ENCODE assay signal across 31 mouse cellular contexts in the genomic region with DNA sequence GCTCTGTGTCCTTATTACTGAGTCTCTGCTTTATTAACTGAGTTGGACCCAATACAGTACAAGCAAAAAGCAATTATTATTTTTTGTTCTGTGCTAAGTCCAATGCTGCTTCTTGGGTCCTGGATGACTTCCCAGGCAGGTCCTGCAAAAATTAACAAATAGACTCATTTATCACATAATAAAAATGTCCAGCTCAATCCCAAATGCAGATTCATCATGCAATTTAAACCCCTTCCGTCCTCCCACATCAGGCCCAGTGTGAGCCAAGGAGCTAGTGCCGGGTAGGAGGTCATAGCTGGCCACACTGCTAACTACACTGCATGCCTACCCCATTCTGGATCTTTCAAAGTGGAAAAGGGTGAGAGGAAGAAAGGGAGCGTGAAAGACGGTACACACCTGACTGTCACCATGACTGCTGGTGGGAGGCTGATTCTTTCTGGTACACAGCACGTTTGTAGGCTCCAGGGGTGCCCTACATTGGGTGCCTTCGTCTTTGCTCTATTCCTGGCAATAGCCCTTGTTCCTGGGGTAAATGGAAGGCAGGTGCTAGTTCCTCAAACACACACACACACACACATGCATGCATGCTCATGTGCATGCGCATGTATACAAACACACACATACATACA.
DNase-seq lines count a peak whose midpoint lies in the region; ATAC-seq and TF ChIP-seq lines count a peak whose summit lies in the region.
"Had no signal": no experiment of that assay in that cellular context is flagged by ENCODE, and none has a peak within 500 bp of the region (broad histone marks: within the 10 kb centered on the region; RNA-seq: fewer than 3 reads in every experiment).

No protein-coding gene starts in this region.

- no peak overlapping the region for H3K9ac ChIP-seq in heart, embryonic 16.5 days (ENCODE audit: low read length)
- H3K9ac ChIP-seq in kidney, postnatal 0 days (ENCODE audit: low read depth, low read length): no peak overlapping the region
- H3K9ac ChIP-seq: embryonic facial prominence, embryonic 13.5 days; forebrain, embryonic 13.5 days; limb, embryonic 12.5 days; liver, embryonic 12.5 days; neural tube, embryonic 13.5 days had no signal

- 0 out of 2 replicates have a peak, but pooled peaks have one; percentile 10 for ATAC-seq in heart, embryonic 16.5 days (replicated peaks; ENCODE audit: extremely low read depth, insufficient read depth, low FRiP score)
- ATAC-seq in kidney, postnatal 0 days (replicated peaks; ENCODE audit: low FRiP score, low read depth): no peak
- ATAC-seq: activated CD4-positive, CD25-positive, alpha-beta regulatory T cell, adult 4 months; forebrain, embryonic 13.5 days; hindbrain, postnatal 0 days; intestine, embryonic 16.5 days; liver, embryonic 12.5 days; midbrain, embryonic 16.5 days had no signal

- no peak overlapping the region for H3K4me3 ChIP-seq in heart, embryonic 16.5 days (ENCODE audit: low read length)
- H3K4me3 ChIP-seq in heart, embryonic 10.5 days: no peak overlapping the region
- no peak overlapping the region for H3K4me3 ChIP-seq in kidney, postnatal 0 days (replicated peaks; ENCODE audit: low read depth, low read length)
- H3K4me3 ChIP-seq in thymus, adult 2 months (ENCODE audit: control insufficient read depth, insufficient read depth, low read length): no peak overlapping the region
- H3K4me3 ChIP-seq: embryonic facial prominence, embryonic 13.5 days; erythroblast, embryonic 14.5 days; forebrain, embryonic 13.5 days; gastrocnemius, adult 2 months; hindbrain, embryonic 10.5 days; layer of hippocampus, adult 2 months; limb, embryonic 12.5 days; liver, embryonic 12.5 days; myocyte; neural tube, embryonic 13.5 days had no signal

- H3K27ac ChIP-seq in heart, embryonic 16.5 days (ENCODE audit: low read length): peak overlapping the region; percentile 38; the same call in 1 of the 2 replicates
- H3K27ac ChIP-seq in heart, embryonic 10.5 days: no peak overlapping the region
- no peak overlapping the region for H3K27ac ChIP-seq in kidney, postnatal 0 days
- H3K27ac ChIP-seq in thymus, adult 2 months (ENCODE audit: control insufficient read depth, insufficient read depth, low read length): peak overlapping the region; percentile 93
- H3K27ac ChIP-seq: embryonic facial prominence, embryonic 13.5 days; forebrain, embryonic 13.5 days; gastrocnemius, adult 2 months; hindbrain, embryonic 10.5 days; hindbrain, postnatal 0 days; layer of hippocampus, adult 2 months; limb, embryonic 12.5 days; liver, embryonic 12.5 days; neural tube, embryonic 13.5 days had no signal

- 0 out of 2 replicates have a peak, but pooled peaks cover 4% of the 10 kb centered on the region for H3K9me3 ChIP-seq in heart, embryonic 16.5 days (replicated peaks; ENCODE audit: control insufficient read depth, low read length)
- H3K9me3 ChIP-seq in heart, embryonic 10.5 days: no peaks in the 10 kb centered on the region
- H3K9me3 ChIP-seq in kidney, postnatal 0 days (replicated peaks; ENCODE audit: low read length): no peaks in the 10 kb centered on the region; the same call in 1 of the 2 replicates
- H3K9me3 ChIP-seq: forebrain, embryonic 13.5 days; hindbrain, embryonic 10.5 days; limb, embryonic 12.5 days; liver, embryonic 12.5 days; neural tube, embryonic 13.5 days had no signal

- 77% methylated on average over 7 of the region's 7 CpGs for WGBS in heart, embryonic 16.5 days
- WGBS in heart, embryonic 10.5 days: 85% methylated on average over 7 of the region's 7 CpGs
- WGBS in kidney, postnatal 0 days: 42% methylated on average over 7 of the region's 7 CpGs
- WGBS in thymus, adult 2 months: 45% methylated on average over 7 of the region's 7 CpGs

- H3K27me3 ChIP-seq in heart, embryonic 16.5 days (ENCODE audit: control insufficient read depth, insufficient read depth, low read length): no peaks in the 10 kb centered on the region
- H3K27me3 ChIP-seq in heart, embryonic 10.5 days (ENCODE audit: insufficient read depth, poor library complexity, severe bottlenecking): no peaks in the 10 kb centered on the region
- no peaks in the 10 kb centered on the region for H3K27me3 ChIP-seq in kidney, postnatal 0 days (ENCODE audit: insufficient read depth, low read length)
- no peaks in the 10 kb centered on the region for H3K27me3 ChIP-seq in thymus, adult 2 months (ENCODE audit: control insufficient read depth, insufficient read depth, low read length)
- H3K27me3 ChIP-seq: embryonic facial prominence, embryonic 13.5 days; forebrain, embryonic 13.5 days; limb, embryonic 12.5 days; liver, embryonic 12.5 days; neural tube, embryonic 13.5 days had no signal

- H3K4me1 ChIP-seq in heart, embryonic 16.5 days (ENCODE audit: control insufficient read depth, insufficient read depth, low read length): no peaks in the 10 kb centered on the region
- no peaks in the 10 kb centered on the region for H3K4me1 ChIP-seq in heart, embryonic 10.5 days
- H3K4me1 ChIP-seq in kidney, postnatal 0 days (replicated peaks; ENCODE audit: insufficient read depth, low read length): no peaks in the 10 kb centered on the region
- peaks cover 21% of the 10 kb centered on the region for H3K4me1 ChIP-seq in thymus, adult 2 months (replicated peaks; ENCODE audit: control insufficient read depth, insufficient read depth, low read length)
- H3K4me1 ChIP-seq: forebrain, embryonic 13.5 days; hindbrain, embryonic 10.5 days; limb, embryonic 12.5 days; liver, embryonic 12.5 days; neural tube, embryonic 13.5 days had no signal

- TF ChIP-seq CTCF in kidney, postnatal 0 days (IDR thresholded peaks at IDR 0.05; ENCODE audit: low read depth): no peak
- TF ChIP-seq CTCF in thymus, adult 2 months (IDR thresholded peaks at IDR 0.05; ENCODE audit: borderline replicate concordance, control insufficient read depth, extremely low read depth, insufficient read depth, low read length, poor library complexity): no peak

- no peaks in the 10 kb centered on the region for H3K36me3 ChIP-seq in heart, embryonic 16.5 days (ENCODE audit: control insufficient read depth, insufficient read depth)
- H3K36me3 ChIP-seq in heart, embryonic 10.5 days: no peaks in the 10 kb centered on the region
- no peaks in the 10 kb centered on the region for H3K36me3 ChIP-seq in kidney, postnatal 0 days (ENCODE audit: insufficient read depth, low read length)
- H3K36me3 ChIP-seq in thymus, adult 2 months (ENCODE audit: control insufficient read depth, insufficient read depth, low read length): no peaks in the 10 kb centered on the region
- H3K36me3 ChIP-seq: embryonic facial prominence, embryonic 13.5 days; hindbrain, embryonic 10.5 days; limb, embryonic 12.5 days; liver, embryonic 12.5 days; neural tube, embryonic 13.5 days had no signal

- H3K4me2 ChIP-seq in heart, embryonic 16.5 days (ENCODE audit: low read depth, low read length): no peak overlapping the region
- no peak overlapping the region for H3K4me2 ChIP-seq in kidney, postnatal 0 days (ENCODE audit: low read length)
- H3K4me2 ChIP-seq: embryonic facial prominence, embryonic 13.5 days; forebrain, embryonic 13.5 days; limb, embryonic 12.5 days; liver, embryonic 12.5 days; neural tube, embryonic 13.5 days had no signal

- no peak for DNase-seq in heart, embryonic 10.5 days (ENCODE audit: low spot score)
- DNase-seq in kidney, postnatal 0 days (ENCODE audit: low spot score): peak; percentile 58
- DNase-seq in kidney, adult 11 months: no peak
- peak; percentile 33 for DNase-seq in thymus, adult 2 months
- peak; percentile 53 for DNase-seq in thymus, postnatal 4 days
- DNase-seq in urinary bladder, adult 2 months (ENCODE audit: low spot score): no peak
- DNase-seq: adrenal gland, adult 8-10 months; cerebellum, adult 18-20 months; cerebellum, postnatal 14 days; embryo, embryonic 11 days; gastrocnemius, adult 2 months; heart, postnatal 10 days; lung, adult 18-20 months; lung, postnatal 4 days; retina, postnatal 1 day; right cerebral cortex, postnatal 25 days; spleen, adult 18-20 months had no signal

- no peak for TF ChIP-seq POLR2A in thymus, adult 2 months (IDR thresholded peaks at IDR 0.05; ENCODE audit: control insufficient read depth, extremely low read depth, insufficient read depth, low read length, poor library complexity)

Comparison
In these comparisons a context has a peak if more than half of its experiments do, and no peak if none do; other contexts are left out.
1. H3K27ac ChIP-seq: peak in heart, embryonic 16.5 days (single experiment) and thymus, adult 2 months (single experiment); none in heart, embryonic 10.5 days (single experiment) and kidney, postnatal 0 days (single experiment).
2. DNase-seq: peak in kidney, postnatal 0 days (single experiment), thymus, adult 2 months (single experiment) and thymus, postnatal 4 days (single experiment); none in heart, embryonic 10.5 days (single experiment), kidney, adult 11 months (single experiment) and urinary bladder, adult 2 months (single experiment).